Mouse (Mus musculus): Measurements from ENCODE around the gene Serpina3b.

- TF ChIP-seq GATA1 (IDR thresholded peaks at IDR 0.05; ENCODE audit: borderline replicate concordance, low read length) (no peak), FLI1 (IDR thresholded peaks at IDR 0.05; ENCODE audit: low read length) (no peak)
These were observed 20.9 kb upstream of the Serpina3b start for GRCm38 (mm10) chr12:104106919-104107318.
